Mouse (Mus musculus) intestine, embryonic 14.5 days (tissue): ENCODE measurements at regions not wholly inside any gene's neighbourhood (a gene's known extent, or its start where the extent isn't known, plus 50 kb on each side); places are given as distances from the start of the nearest gene placed in this dataset.
A peak's percentile ranks its signal among the peaks of the same experiment; 100 is the strongest.

Source experiments
- ATAC-seq: fragments of 200-750 bp; cut with Nextera tagmentation; replicated peaks from 2 replicates; pipeline ENCODE4 v1.8.0; 2017; ENCODE audit warnings: low read depth, moderate number of reproducible peaks, moderate TSS enrichment, moderate library complexity; ENCODE audit not compliant: low FRiP score, low TSS enrichment
- DNase-seq: peaks from one replicate; pipeline ENCODE4 v3.0.0-alpha.2; 2018; ENCODE audit warnings: low spot score
- H3K27ac ChIP-seq: fragments of 300-500 bp; sonication (generic); 2 replicates; pipeline ENCODE4 v1.5.1; 2014; ENCODE audit warnings: low read depth, mild to moderate bottlenecking, control low read depth
- H3K27me3 ChIP-seq: fragments of 300-500 bp; sonication (generic); replicated peaks from 2 replicates; pipeline ENCODE4 v1.6.1; 2014; ENCODE audit warnings: low read length, control low read depth; ENCODE audit not compliant: control insufficient read depth, insufficient read depth
- H3K36me3 ChIP-seq: fragments of 300-500 bp; sonication (generic); 2 replicates; pipeline ENCODE4 v1.6.1; 2014; ENCODE audit warnings: low read length, control low read depth; ENCODE audit not compliant: control insufficient read depth, insufficient read depth
- H3K4me1 ChIP-seq: fragments of 300-500 bp; sonication (generic); replicated peaks from 2 replicates; pipeline ENCODE4 v1.6.1; 2014; ENCODE audit warnings: low read length, control low read depth, mixed read lengths; ENCODE audit not compliant: control insufficient read depth, insufficient read depth
- H3K4me2 ChIP-seq: fragments of 300-500 bp; sonication (generic); 2 replicates; pipeline ENCODE4 v1.6.1; 2014; ENCODE audit warnings: low read length
- H3K4me3 ChIP-seq: fragments of 300-500 bp; sonication (generic); 2 replicates; pipeline ENCODE4 v1.5.1; 2014; ENCODE audit warnings: low read depth, low read length, control low read depth, mixed read lengths
- H3K9ac ChIP-seq: fragments of 300-500 bp; sonication (generic); 2 replicates; pipeline ENCODE4 v1.6.1; 2014; ENCODE audit warnings: mild to moderate bottlenecking, low read length
- H3K9me3 ChIP-seq: fragments of 300-500 bp; sonication (generic); 2 replicates; pipeline ENCODE4 v1.6.1; 2016; ENCODE audit warnings: low read length, control low read depth; ENCODE audit not compliant: control insufficient read depth
- WGBS: fragments of 180-500 bp; shearing (Covaris S2); extraction: QIAGEN DNeasy Blood & Tissue Kit; methylation state at CpG from one replicate; pipeline ENCODE4 v1.1.7; 2014; 5-methylcytosine and 5-hydroxymethylcytosine counted together

- ATAC-seq (no peak; the same call in 1 of the 2 replicates), DNase-seq (no peak)
- no peak overlapping the region for H3K4me3 ChIP-seq
- H3K9ac ChIP-seq, result no peak overlapping the region
- H3K27ac ChIP-seq, result no peak overlapping the region; the same call in 1 of the 2 replicates
- no peaks in the 10 kb centered on the region for H3K9me3 ChIP-seq
- peaks cover 7% of the 10 kb centered on the region; the same call in 1 of the 2 replicates for H3K4me1 ChIP-seq
- no peak overlapping the region for H3K4me2 ChIP-seq
- 18% methylated on average over 5 of the region's 5 CpGs for WGBS
- no peaks in the 10 kb centered on the region for H3K36me3 ChIP-seq
- no peaks in the 10 kb centered on the region for H3K27me3 ChIP-seq
These were observed 240.6 kb upstream of the Fn1 start for GRCm38 (mm10) chr1:71893636-71894035.

GRCm38 (mm10) chr1:71887809-71888208 is 234.8 kb upstream of the Fn1 start:
- no peaks in the 10 kb centered on the region for H3K4me1 ChIP-seq
- no peaks in the 10 kb centered on the region for H3K9me3 ChIP-seq
- no peak overlapping the region for H3K4me3 ChIP-seq
- H3K36me3 ChIP-seq, result no peaks in the 10 kb centered on the region
- ATAC-seq (no peak), DNase-seq (no peak)
- 77% methylated on average over 3 of the region's 3 CpGs for WGBS
- no peaks in the 10 kb centered on the region for H3K27me3 ChIP-seq
- H3K27ac ChIP-seq, result no peak overlapping the region
- no peak overlapping the region for H3K4me2 ChIP-seq
- no peak overlapping the region for H3K9ac ChIP-seq

GRCm38 (mm10) chr1:71886903-71887302 is 233.9 kb upstream of the Fn1 start:
- WGBS, result 68% methylated on average over 6 of the region's 6 CpGs
- H3K4me2 ChIP-seq, result no peak overlapping the region
- H3K4me3 ChIP-seq, result no peak overlapping the region
- DNase-seq (no peak), ATAC-seq (peak; percentile 93)
- H3K9ac ChIP-seq, result no peak overlapping the region
- no peaks in the 10 kb centered on the region for H3K36me3 ChIP-seq
- no peaks in the 10 kb centered on the region for H3K27me3 ChIP-seq
- no peaks in the 10 kb centered on the region for H3K9me3 ChIP-seq
- H3K27ac ChIP-seq, result no peak overlapping the region
- no peaks in the 10 kb centered on the region for H3K4me1 ChIP-seq

GRCm38 (mm10) chr1:71886233-71886632 is 233.2 kb upstream of the Fn1 start:
- no peaks in the 10 kb centered on the region for H3K9me3 ChIP-seq
- H3K4me1 ChIP-seq, result no peaks in the 10 kb centered on the region
- no peak for DNase-seq
- H3K4me2 ChIP-seq, result no peak overlapping the region
- ATAC-seq, result no peak
- H3K27me3 ChIP-seq, result no peaks in the 10 kb centered on the region
- no peaks in the 10 kb centered on the region for H3K36me3 ChIP-seq
- no peak overlapping the region for H3K4me3 ChIP-seq
- 56% methylated on average over 5 of the region's 5 CpGs for WGBS
- no peak overlapping the region for H3K9ac ChIP-seq
- H3K27ac ChIP-seq, result no peak overlapping the region

- 81% methylated on average over 12 of the region's 12 CpGs for WGBS
- H3K4me1 ChIP-seq, result no peaks in the 10 kb centered on the region
- no peak for ATAC-seq
- H3K9ac ChIP-seq, result no peak overlapping the region
- H3K27ac ChIP-seq, result no peak overlapping the region
- H3K36me3 ChIP-seq, result no peaks in the 10 kb centered on the region
- H3K9me3 ChIP-seq, result no peaks in the 10 kb centered on the region
- no peak overlapping the region for H3K4me3 ChIP-seq
- DNase-seq, result no peak
- H3K4me2 ChIP-seq, result no peak overlapping the region
- H3K27me3 ChIP-seq, result no peaks in the 10 kb centered on the region
These were observed 228.9 kb upstream of the Fn1 start for GRCm38 (mm10) chr1:71881851-71882250.

- no peaks in the 10 kb centered on the region for H3K27me3 ChIP-seq
- no peak overlapping the region for H3K9ac ChIP-seq
- DNase-seq (no peak), ATAC-seq (no peak)
- 83% methylated on average over 4 of the region's 4 CpGs for WGBS
- H3K4me3 ChIP-seq, result no peak overlapping the region
- no peaks in the 10 kb centered on the region for H3K9me3 ChIP-seq
- H3K4me1 ChIP-seq, result no peaks in the 10 kb centered on the region
- H3K4me2 ChIP-seq, result no peak overlapping the region
- no peak overlapping the region for H3K27ac ChIP-seq
- H3K36me3 ChIP-seq, result no peaks in the 10 kb centered on the region
These were observed 228.2 kb upstream of the Fn1 start for GRCm38 (mm10) chr1:71881191-71881590.

- Histone ChIP-seq H3K4me3 (no peak overlapping the region), H3K36me3 (no peaks in the 10 kb centered on the region), H3K4me2 (no peak overlapping the region), H3K9me3 (no peaks in the 10 kb centered on the region), H3K4me1 (no peaks in the 10 kb centered on the region), H3K27ac (no peak overlapping the region), H3K27me3 (no peaks in the 10 kb centered on the region), H3K9ac (no peak overlapping the region)
- WGBS, result 71% methylated on average over 6 of the region's 6 CpGs
- DNase-seq, result no peak
- ATAC-seq, result no peak
These were observed 227.5 kb upstream of the Fn1 start for GRCm38 (mm10) chr1:71880480-71880879.

- no peak for ATAC-seq
- Histone ChIP-seq H3K9ac (no peak overlapping the region), H3K36me3 (no peaks in the 10 kb centered on the region), H3K4me3 (no peak overlapping the region), H3K27me3 (no peaks in the 10 kb centered on the region), H3K4me2 (no peak overlapping the region), H3K4me1 (no peaks in the 10 kb centered on the region), H3K27ac (no peak overlapping the region), H3K9me3 (no peaks in the 10 kb centered on the region)
- 76% methylated on average over 9 of the region's 9 CpGs for WGBS
- no peak for DNase-seq
These were observed 223.9 kb upstream of the Fn1 start for GRCm38 (mm10) chr1:71876712-71877401.

- no peak for ATAC-seq
These were observed 221.0 kb upstream of the Fn1 start for GRCm38 (mm10) chr1:71874037-71874436.

More at GRCm38 (mm10) chr1:71874037-71874436, 221.0 kb upstream of the Fn1 start:
- H3K27ac ChIP-seq, result no peak overlapping the region
- H3K36me3 ChIP-seq, result no peaks in the 10 kb centered on the region
- no peak for DNase-seq
- no peak overlapping the region for H3K4me3 ChIP-seq
- no peak overlapping the region for H3K4me2 ChIP-seq
- H3K27me3 ChIP-seq, result no peaks in the 10 kb centered on the region
- WGBS, result 82% methylated on average over 2 of the region's 2 CpGs
- no peak overlapping the region for H3K9ac ChIP-seq
- peaks cover 4% of the 10 kb centered on the region; the same call in 1 of the 2 replicates for H3K9me3 ChIP-seq
- no peaks in the 10 kb centered on the region for H3K4me1 ChIP-seq
